Mouse (Mus musculus): ENCODE results near the gene Ipp. TPM values are rescaled to one million over a fixed set of nuclear protein-coding genes. Genes with fewer than 3 reads are reported as not detected.
A peak's percentile ranks its signal among the peaks of the same experiment; 100 is the strongest.

Gene Ipp
- total RNA-seq, 1 experiment from 2014 or later: 11.1 TPM

- peak; percentile 90 for ATAC-seq (ENCODE audit: extremely low read depth, insufficient number of reproducible peaks, low FRiP score, poor library complexity, severe bottlenecking)
These were observed 49.4 kb downstream of the Ipp start for GRCm38 (mm10) chr4:116556561-116557305.

- ATAC-seq (ENCODE audit: extremely low read depth, insufficient number of reproducible peaks, low FRiP score, poor library complexity, severe bottlenecking): peak; percentile 83
These were observed 50.2 kb downstream of the Ipp start, which contains the start of gene Gpbp1l1 for GRCm38 (mm10) chr4:116557306-116558121. TSS of gene Gpbp1l1 (plus strand) at chr4:116557658.

GRCm38 (mm10) chr4:116558151-116558882, 51.0 kb downstream of the Ipp start:
- no peak for ATAC-seq (ENCODE audit: extremely low read depth, insufficient number of reproducible peaks, low FRiP score, poor library complexity, severe bottlenecking)

Other genes with a start within 250 kb of the Ipp start
- 8.1 and 9.0 TPM in 2 replicates for gene Mast2, start 43.4 kb upstream of the Ipp start, total RNA-seq (2017)
- gene Tmem69, start 48.4 kb downstream of the Ipp start, total RNA-seq (2017): 7.9 and 10.1 TPM in 2 replicates
- 300 and 312 TPM in 2 replicates for gene Gpbp1l1, start 50.1 kb downstream of the Ipp start, total RNA-seq (2017)
- 7.2 and 14.2 TPM in 2 replicates for gene Ccdc17, start 89.1 kb downstream of the Ipp start, total RNA-seq (2017)
- gene Nasp, start 120.4 kb downstream of the Ipp start, total RNA-seq (2017): 88.5 and 105 TPM in 2 replicates
- gene Akr1a1, start 144.1 kb downstream of the Ipp start, total RNA-seq (2017): 175 and 178 TPM in 2 replicates
- gene Prdx1, start 178.0 kb downstream of the Ipp start, total RNA-seq (2017): 56.9 and 58.1 TPM in 2 replicates
- gene Mmachc, start 200.9 kb downstream of the Ipp start, total RNA-seq (2017): 2.6 and 2.8 TPM in 2 replicates
- 17.4 and 18.3 TPM in 2 replicates for gene Ccdc163, start 201.0 kb downstream of the Ipp start, total RNA-seq (2017)
- 9.3 and 14.5 TPM in 2 replicates for gene Tesk2, start 213.4 kb downstream of the Ipp start, total RNA-seq (2017)